Mouse (Mus musculus) CH12.LX (cell line): ENCODE measurements around the gene Ap1g2. TPM values are rescaled to one million over a fixed set of nuclear protein-coding genes. Genes with fewer than 3 reads are reported as not detected.

Source experiments
- DNase-seq: peaks from one replicate; pipeline ENCODE4 v3.0.0-alpha.2; 2013; ENCODE audit errors: extremely low read depth
- H3K27ac ChIP-seq: 2 replicates; pipeline ENCODE4 v1.5.1; 2012; ENCODE audit warnings: low read depth, mild to moderate bottlenecking, control low read depth, moderate library complexity; ENCODE audit not compliant: insufficient read depth
- H3K27me3 ChIP-seq: replicated peaks from 2 replicates; pipeline ENCODE3; 2012; ENCODE audit warnings: inconsistent platforms
- H3K36me3 ChIP-seq, 2 experiments: replicated peaks in 1 of 2; 2 replicates each; pipeline versions ENCODE3 to v1.6.1; 2012; ENCODE audit warnings: inconsistent platforms in 1 of 2, low read length in 1 of 2, mild to moderate bottlenecking in 1 of 2, mixed read lengths in 1 of 2, moderate library complexity in 1 of 2; ENCODE audit not compliant: control insufficient read depth in 1 of 2, insufficient read depth in 1 of 2
- H3K4me1 ChIP-seq, 2 experiments: 2 replicates each; pipeline ENCODE4 v1.6.1; 2012; ENCODE audit warnings: inconsistent platforms in 1 of 2, moderate library complexity in 1 of 2; ENCODE audit not compliant: insufficient read depth in 2 of 2, control insufficient read depth in 1 of 2
- H3K4me2 ChIP-seq: 2 replicates; pipeline ENCODE4 v1.6.1; 2012; ENCODE audit warnings: low read depth, mild to moderate bottlenecking, control low read depth; ENCODE audit not compliant: poor library complexity, insufficient read depth, severe bottlenecking
- H3K4me3 ChIP-seq, 3 experiments: fragments of 150-350 bp in 1 of 3; sonication (generic) in 1 of 3; replicated peaks in 1 of 3; 2 replicates each; pipeline versions ENCODE3 to v1.5.1; 2011 to 2012; ENCODE audit warnings: low read depth in 2 of 3, low read length in 2 of 3, mild to moderate bottlenecking in 2 of 3, moderate library complexity in 2 of 3, control low read depth in 1 of 3, improper control_type of control experiment in 1 of 3, inconsistent platforms in 1 of 3, mixed read lengths in 1 of 3; ENCODE audit not compliant: poor library complexity in 1 of 3
- H3K79me2 ChIP-seq: replicated peaks from 2 replicates; pipeline ENCODE4 v1.6.1; 2012; ENCODE audit warnings: mild to moderate bottlenecking, moderate library complexity; ENCODE audit not compliant: control insufficient read depth, poor library complexity, insufficient read depth, severe bottlenecking; ENCODE audit errors: extremely low read depth
- H3K9ac ChIP-seq: 2 replicates; pipeline ENCODE4 v1.6.1; 2012; ENCODE audit warnings: low read depth, mild to moderate bottlenecking, control low read depth, moderate library complexity; ENCODE audit not compliant: insufficient read depth
- H3K9me3 ChIP-seq: replicated peaks from 2 replicates; pipeline ENCODE3; 2012; ENCODE audit warnings: low read length, inconsistent platforms, mixed read lengths
- CHD1 ChIP-seq: IDR thresholded peaks from 2 replicates; pipeline ENCODE4 v1.6.1; 2012; ENCODE audit warnings: low read depth, low read length, improper control_type of control experiment, inconsistent platforms
- ELF1 ChIP-seq: IDR thresholded peaks from 2 replicates; pipeline ENCODE4 v1.6.1; 2014; ENCODE audit warnings: low read depth, mild to moderate bottlenecking, inconsistent platforms, low read length, improper control_type of control experiment
- EP300 ChIP-seq: IDR thresholded peaks from 2 replicates; pipeline ENCODE4 v1.6.1; 2011; ENCODE audit warnings: low read length, improper control_type of control experiment
- ETS1 ChIP-seq: conservative IDR thresholded peaks from 2 replicates; pipeline ENCODE4 v1.6.1; 2012; ENCODE audit warnings: low read depth, mild to moderate bottlenecking, inconsistent platforms, low read length, improper control_type of control experiment, moderate library complexity
- GABPA ChIP-seq: IDR thresholded peaks from 2 replicates; pipeline ENCODE4 v1.6.1; 2012; ENCODE audit warnings: low read depth, low read length, improper control_type of control experiment, inconsistent platforms; ENCODE audit not compliant: insufficient replicate concordance
- KAT2A ChIP-seq: IDR thresholded peaks from 2 replicates; pipeline ENCODE4 v1.6.1; 2012; ENCODE audit warnings: low read length, improper control_type of control experiment, inconsistent platforms; ENCODE audit not compliant: insufficient replicate concordance
- MAX ChIP-seq: IDR thresholded peaks from 2 replicates; pipeline ENCODE4 v1.6.1; 2011; ENCODE audit warnings: low read length, improper control_type of control experiment
- MAZ ChIP-seq: IDR thresholded peaks from 2 replicates; pipeline ENCODE4 v1.6.1; 2012; ENCODE audit warnings: low read depth, mild to moderate bottlenecking, inconsistent platforms, low read length, improper control_type of control experiment, moderate library complexity
- MEF2A ChIP-seq: IDR thresholded peaks from 2 replicates; pipeline ENCODE4 v1.6.1; 2014; ENCODE audit warnings: low read depth, mild to moderate bottlenecking, inconsistent platforms, low read length, improper control_type of control experiment, borderline replicate concordance
- MXI1 ChIP-seq: IDR thresholded peaks from 2 replicates; pipeline ENCODE4 v1.6.1; 2011; ENCODE audit warnings: mild to moderate bottlenecking, low read depth, low read length, improper control_type of control experiment
- MYC ChIP-seq: IDR thresholded peaks from 2 replicates; pipeline ENCODE4 v1.6.1; 2011; ENCODE audit warnings: low read depth, mild to moderate bottlenecking, improper control_type of control experiment, low read length
- NELFE ChIP-seq: IDR thresholded peaks from 2 replicates; pipeline ENCODE4 v1.6.1; 2011; ENCODE audit warnings: low read depth, low read length, improper control_type of control experiment
- NRF1 ChIP-seq: IDR thresholded peaks from 2 replicates; pipeline ENCODE4 v1.6.1; 2014; ENCODE audit warnings: low read depth, mild to moderate bottlenecking, inconsistent platforms, low read length, improper control_type of control experiment, moderate library complexity
- PAX5 ChIP-seq: IDR thresholded peaks from 2 replicates; pipeline ENCODE4 v1.6.1; 2012; ENCODE audit warnings: low read length, inconsistent platforms, mixed read lengths
- POLR2A ChIP-seq: IDR thresholded peaks from 2 replicates; pipeline ENCODE4 v1.6.1; 2011; ENCODE audit warnings: low read depth, mild to moderate bottlenecking, improper control_type of control experiment, low read length
- SIN3A ChIP-seq: IDR thresholded peaks from 2 replicates; pipeline ENCODE4 v1.6.1; 2012; ENCODE audit warnings: low read length, improper control_type of control experiment, inconsistent platforms
- SMC3 ChIP-seq: IDR thresholded peaks from 2 replicates; pipeline ENCODE4 v1.6.1; 2011; ENCODE audit warnings: low read depth, low read length, improper control_type of control experiment
- USF2 ChIP-seq: conservative IDR thresholded peaks from 2 replicates; pipeline ENCODE4 v1.6.1; 2011; ENCODE audit warnings: low read depth, low read length, improper control_type of control experiment
- ZKSCAN1 ChIP-seq: IDR thresholded peaks from 2 replicates; pipeline ENCODE4 v1.6.1; 2012; ENCODE audit warnings: low read depth, inconsistent platforms, low read length, improper control_type of control experiment, borderline replicate concordance
- ZMIZ1 ChIP-seq: IDR thresholded peaks from 2 replicates; pipeline ENCODE4 v1.6.1; 2012; ENCODE audit warnings: low read depth, mild to moderate bottlenecking, inconsistent platforms, low read length, improper control_type of control experiment
- dilution Hi-C: fragments of 300-500 bp; cut with MboI; formaldehyde crosslinking; loops from 2 replicates; pipeline ENCODE4 v1.14.3; 2020; ENCODE audit warnings: low sequenced_read_pairs; ENCODE audit not compliant: extremely low pct_unique_long_range_greater_than_20kb, extremely low pct_ligation_motif_present
- in situ Hi-C: fragments of 300-500 bp; cut with MboI; formaldehyde crosslinking; loops from 3 replicates; pipeline ENCODE4 v1.14.3; 2019; ENCODE audit warnings: low sequenced_read_pairs, low pct_ligation_motif_present, low pct_unique_long_range_greater_than_20kb, mixed read lengths
- polyA plus RNA-seq: library from polyadenylated mRNA; unstranded; fragments of >175 nt; gene quantifications from 2 replicates; pipeline ENCODE4 v1.2.1, GENCODE M21; 2012; ENCODE audit warnings: low read depth; ENCODE audit not compliant: insufficient read length
- total RNA-seq, 2 experiments: library from RNA; depleted of rRNA; stranded (reverse); fragments of 300-350 nt in 1 of 2; fragments of >200 nt in 1 of 2; gene quantifications; 2 replicates each; pipeline ENCODE4 v1.2.3; 2012 to 2014

Ap1g2 gene
- total and polyA plus RNA-seq, 3 experiments, result 18.3 to 64.8 (median 28.5) TPM

- dilution Hi-C loops (no loop called here), in situ Hi-C loops (loop anchor here (10.0 kb wide), 1 partner anchor 98 kb away; no protein-coding TSS in a partner anchor)
- Histone ChIP-seq H3K4me2 (no peak within 1 kb of the TSS), H3K27me3 (peaks cover 18% of the 10 kb centered on the region), H3K4me3 (no peak within 1 kb of the TSS), H3K27ac (no peak within 1 kb of the TSS), H3K9me3 (peaks cover 2% of the 10 kb centered on the region), H3K79me2 (no peaks in the 10 kb centered on the region), H3K4me1 (no peaks in the 10 kb centered on the region), H3K9ac (no peak within 1 kb of the TSS), H3K36me3 (no peaks in the 10 kb centered on the region)
- no peak for TF ChIP-seq PAX5
- TF ChIP-seq KAT2A, result no peak
- TF ChIP-seq GABPA, result no peak
- no peak for TF ChIP-seq MAZ
- TF ChIP-seq NELFE, result no peak
- no peak for TF ChIP-seq SIN3A
- no peak for TF ChIP-seq MEF2A
- no peak for TF ChIP-seq USF2
- TF ChIP-seq EP300, result no peak
- no peak for TF ChIP-seq ELF1
- no peak for TF ChIP-seq CHD1
- TF ChIP-seq MXI1, result no peak
- no peak for TF ChIP-seq ZMIZ1
- TF ChIP-seq ZKSCAN1, result no peak
- TF ChIP-seq POLR2A, result no peak
- no peak for TF ChIP-seq MYC
- TF ChIP-seq SMC3, result no peak
- TF ChIP-seq ETS1, result no peak
- no peak for DNase-seq
Measured at GRCm38 (mm10) chr14:55116425-55117200, 10.2 kb upstream of the Ap1g2 start, which contains the start of gene Jph4. Gene Jph4, minus strand, starts transcription at chr14:55116935.

GRCm38 (mm10) chr14:55115846-55116245 lies 9.5 kb upstream of the Ap1g2 start:
- Histone ChIP-seq H3K9me3 (peaks cover 2% of the 10 kb centered on the region), H3K27me3 (peaks cover 18% of the 10 kb centered on the region), H3K4me3 (no peak overlapping the region), H3K27ac (no peak overlapping the region), H3K4me2 (no peak overlapping the region), H3K4me1 (no peaks in the 10 kb centered on the region), H3K9ac (no peak overlapping the region), H3K36me3 (no peaks in the 10 kb centered on the region), H3K79me2 (no peaks in the 10 kb centered on the region)
- dilution Hi-C loops (no loop called here), in situ Hi-C loops (loop anchor here (10.0 kb wide), 1 partner anchor 99 kb away; no protein-coding TSS in a partner anchor)
- TF ChIP-seq NRF1 (no peak), MAX (no peak), ELF1 (no peak), KAT2A (no peak), CHD1 (no peak), MXI1 (no peak)
- DNase-seq, result no peak
